Mouse (Mus musculus): ENCODE measurements around the gene Defb11.
"Not testable (repeated sequence)": the region's sequence is repeated elsewhere in the genome, so short reads cannot be mapped to it uniquely, and the experiment has no call there.

Defb11 gene

DNA sequence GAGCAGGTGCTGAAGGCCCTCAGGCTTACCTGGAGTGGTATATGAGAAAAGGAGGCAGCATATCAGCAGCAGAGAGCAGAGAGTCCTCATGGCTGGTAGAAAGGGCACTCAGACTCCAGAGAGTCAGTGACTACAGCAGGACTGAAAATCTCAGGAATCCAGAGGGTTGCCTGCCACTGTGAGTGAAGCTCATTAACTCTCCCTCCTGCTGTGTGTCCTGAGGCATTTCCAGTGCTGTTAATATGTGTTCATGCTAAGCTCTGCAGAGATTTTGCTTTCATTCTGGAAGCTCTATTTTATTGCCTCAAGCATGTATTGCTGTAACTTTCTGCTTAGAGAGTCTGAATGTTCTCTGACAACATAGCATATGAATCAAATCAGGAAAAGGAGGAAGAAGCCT, at the start of gene Defb11:
Gene Defb11, minus strand, starts transcription at position 123 of the 400 bp plus-strand sequence.
- peak; percentile 54 for DNase-seq

DNA sequence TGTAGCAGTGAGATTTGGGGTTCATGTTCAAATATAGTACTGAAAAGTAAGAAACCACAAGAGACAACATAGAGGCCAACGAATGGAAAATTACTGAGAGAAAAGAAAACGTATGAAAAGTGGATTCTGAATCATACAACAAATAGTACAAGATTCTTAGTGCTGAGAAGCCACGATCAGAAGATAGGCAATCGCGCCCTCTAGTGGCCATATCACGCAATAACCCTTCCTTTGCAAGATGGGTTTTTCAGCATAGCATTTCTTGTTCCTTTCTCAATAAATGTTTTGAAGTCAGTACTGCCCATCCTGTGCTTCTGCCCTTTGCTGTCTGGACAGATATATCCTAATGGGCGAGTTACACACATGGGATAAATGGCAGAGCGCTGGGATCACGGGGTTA, 49.1 kb upstream of the Defb11 start:
- DNase-seq, result peak; percentile 64

- DNase-seq, result peak; percentile 12
These were observed 41.3 kb upstream of the Defb11 start for GRCm38 (mm10) chr8:21947311-21948017.

DNA sequence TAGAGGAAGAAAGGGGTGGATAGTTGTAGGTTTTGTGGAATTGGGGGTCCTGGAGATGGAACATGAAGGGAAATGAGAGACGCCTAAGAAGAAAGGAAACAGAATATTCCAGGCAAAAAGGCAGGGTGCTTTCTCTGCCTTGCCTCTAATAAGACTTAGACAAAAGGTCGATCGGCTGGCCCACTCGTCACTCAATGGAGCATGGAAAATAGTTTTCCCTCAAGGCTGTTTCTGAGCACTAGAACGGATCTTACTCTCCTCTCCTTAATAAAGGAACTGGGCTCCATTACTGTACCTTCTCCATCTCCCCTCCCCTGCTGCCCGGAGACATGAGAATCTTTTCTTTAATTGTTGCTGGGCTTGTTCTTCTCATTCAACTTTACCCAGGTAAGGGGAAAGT, 40.2 kb upstream of the Defb11 start, which contains the start of gene Defb13:
Gene Defb13, plus strand, starts transcription at position 301 of the 400 bp plus-strand sequence.
- no peak for DNase-seq

GRCm38 (mm10) chr8:21938052-21938451, 31.8 kb upstream of the Defb11 start, which contains the start of gene Defb35:
Defb35 (plus strand) TSS chr8:21938352.
- not testable (repeated sequence) for DNase-seq

DNA sequence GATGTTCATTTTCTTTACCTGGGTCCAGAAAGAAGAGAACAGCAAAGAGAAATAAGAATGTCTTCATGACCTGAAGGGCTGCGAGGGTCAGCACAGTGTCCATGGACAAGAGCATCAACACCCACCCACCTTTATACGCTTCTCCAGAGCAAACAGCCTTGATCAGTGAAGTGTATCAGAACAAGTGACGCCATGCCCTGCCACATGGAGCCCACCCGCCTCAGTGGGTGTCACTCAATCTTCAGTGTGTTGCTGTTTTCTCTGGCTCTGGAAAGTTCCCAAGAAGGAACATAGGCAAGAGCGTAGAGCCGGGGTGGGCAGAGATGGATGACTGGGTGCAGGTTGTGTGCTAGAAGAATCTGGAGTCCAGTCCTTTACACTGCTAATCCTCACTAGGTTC, 26.4 kb upstream of the Defb11 start, which contains the start of gene Defb15:
Gene Defb15, minus strand, starts transcription at position 101 of the 400 bp plus-strand sequence.
- no peak for DNase-seq

GRCm38 (mm10) chr8:21930754-21931153, 24.5 kb upstream of the Defb11 start:
- not testable (repeated sequence) for DNase-seq

DNA sequence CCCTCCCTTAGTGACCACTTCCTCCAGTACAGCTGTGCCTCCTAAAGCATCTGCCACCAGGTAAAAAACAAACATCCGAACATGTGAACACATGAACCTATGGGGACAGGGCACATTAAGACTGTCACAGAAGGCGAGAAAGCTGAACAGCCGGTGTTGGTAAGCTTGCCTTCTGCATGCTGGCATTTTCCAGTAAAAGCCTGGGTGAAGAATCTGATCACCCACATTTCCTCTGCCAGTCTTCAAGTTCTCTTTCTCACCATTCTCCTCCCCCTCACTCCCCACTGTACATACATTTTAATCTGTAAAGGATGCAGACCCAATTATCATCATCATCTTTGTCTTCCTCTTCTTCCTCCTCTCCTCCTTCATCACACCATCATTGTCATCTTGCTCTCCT, 9.4 kb upstream of the Defb11 start:
- no peak for DNase-seq

GRCm38 (mm10) chr8:21912554-21912953, 6.3 kb upstream of the Defb11 start:
- DNase-seq, result no peak

DNA sequence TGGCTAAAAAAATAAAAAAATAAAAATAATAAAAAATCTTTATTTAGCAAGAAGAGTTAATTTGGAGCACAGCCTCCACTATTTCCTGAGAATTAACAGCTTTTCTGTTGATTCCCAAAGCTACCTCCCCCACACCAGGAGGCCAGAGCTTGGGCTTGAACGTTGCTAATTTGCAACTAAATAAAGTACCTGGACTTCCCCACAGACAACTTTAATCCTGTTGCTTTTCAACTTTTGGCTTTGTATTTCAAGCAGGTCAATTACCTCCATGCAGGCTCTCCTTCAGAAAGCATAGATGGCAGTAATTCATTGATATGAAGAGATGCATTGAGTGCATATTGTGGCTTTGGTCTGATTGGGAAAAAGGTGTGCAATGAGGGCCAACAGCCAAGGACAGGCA, 5.7 kb upstream of the Defb11 start:
- DNase-seq, result no peak

DNA sequence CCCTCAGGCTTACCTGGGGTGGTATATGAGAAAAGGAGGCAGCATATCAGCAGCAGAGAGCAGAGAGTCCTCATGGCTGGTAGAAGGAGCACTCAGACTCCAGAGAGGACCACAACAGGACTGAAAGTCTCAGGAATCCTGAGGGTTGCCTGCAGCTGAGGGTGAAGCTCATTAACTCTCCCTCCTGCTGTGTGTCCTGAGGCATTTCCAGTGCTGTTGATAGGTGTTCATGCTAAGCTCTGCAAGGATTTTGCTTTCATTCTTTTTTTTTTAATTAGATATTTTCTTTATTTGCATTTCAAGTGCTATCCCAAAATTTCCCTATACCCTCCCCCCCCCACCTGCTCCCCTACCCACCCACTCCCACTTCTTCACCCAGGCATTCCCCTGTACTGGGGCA, 20.9 kb downstream of the Defb11 start, which contains the start of gene Defb9:
Gene Defb9, minus strand, starts transcription at position 101 of the 400 bp plus-strand sequence.
- DNase-seq, result peak; percentile 5

- DNase-seq, result not testable (repeated sequence)
These were observed 47.6 kb downstream of the Defb11 start, which contains the start of gene Defb10 for GRCm38 (mm10) chr8:21858586-21858985. Defb10 (plus strand) TSS chr8:21858901.
